Mouse (Mus musculus): ENCODE results near the gene Efhd1. TPM values are rescaled to one million over a fixed set of nuclear protein-coding genes. Genes with fewer than 3 reads are reported as not detected.

Gene Efhd1
- polyA plus RNA-seq, 2 experiments = 2.3 to 2.5 TPM

DNA sequence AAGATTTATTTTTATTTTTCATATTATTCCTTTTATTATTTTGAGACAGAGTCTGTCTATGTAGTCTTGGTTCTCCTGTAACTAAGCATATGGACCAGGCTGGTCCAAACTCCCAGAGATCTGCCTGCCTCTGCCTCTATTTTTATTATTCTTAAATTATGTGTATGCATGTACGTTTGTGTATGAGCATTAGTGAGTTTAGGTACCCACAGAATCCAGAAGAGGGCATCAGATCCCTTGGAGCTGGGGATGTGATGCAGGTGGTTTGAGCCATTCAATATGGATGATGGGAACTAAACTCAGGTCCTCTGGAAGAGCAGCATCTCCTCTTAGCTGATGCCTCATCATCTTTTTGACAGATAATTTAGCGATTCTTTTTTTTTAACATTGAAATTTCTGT lies 51.3 kb downstream of the Efhd1 start:
- ATAC-seq (ENCODE audit: low FRiP score, low read depth) = no peak
- no peaks in the 10 kb centered on the region for H3K4me1 ChIP-seq (ENCODE audit: control insufficient read depth, insufficient read depth, low read length)
- H3K9ac ChIP-seq (ENCODE audit: low read depth, low read length, severe bottlenecking) = no peak overlapping the region
- DNase-seq (ENCODE audit: low spot score) = no peak
- 87% methylated on average over 2 of the region's 2 CpGs for WGBS
- no peak for TF ChIP-seq POLR2A (IDR thresholded peaks at IDR 0.05; ENCODE audit: borderline replicate concordance, extremely low read depth, insufficient read depth, insufficient read length)
- peaks cover 8% of the 10 kb centered on the region for H3K9me3 ChIP-seq (ENCODE audit: control insufficient read depth, low read length)
- no peaks in the 10 kb centered on the region for H3K27me3 ChIP-seq (ENCODE audit: control insufficient read depth, insufficient read depth, low read length)
- no peak overlapping the region for H3K4me2 ChIP-seq (replicated peaks; ENCODE audit: low read depth, low read length, severe bottlenecking)
- H3K4me3 ChIP-seq (replicated peaks; ENCODE audit: low read length) = no peak overlapping the region
- no peaks in the 10 kb centered on the region for H3K36me3 ChIP-seq (ENCODE audit: control insufficient read depth, insufficient read depth, low read length)
- no peak overlapping the region for H3K27ac ChIP-seq (replicated peaks; ENCODE audit: low read depth, low read length)

GRCm38 (mm10) chr1:87315894-87316293 lies 51.7 kb downstream of the Efhd1 start:
- no peak overlapping the region for H3K9ac ChIP-seq (ENCODE audit: low read depth, low read length, severe bottlenecking)
- no peak overlapping the region for H3K27ac ChIP-seq (replicated peaks; ENCODE audit: low read depth, low read length)
- no peaks in the 10 kb centered on the region for H3K36me3 ChIP-seq (ENCODE audit: control insufficient read depth, insufficient read depth, low read length)
- no peak overlapping the region for H3K4me3 ChIP-seq (replicated peaks; ENCODE audit: low read length)
- TF ChIP-seq POLR2A (IDR thresholded peaks at IDR 0.05; ENCODE audit: borderline replicate concordance, extremely low read depth, insufficient read depth, insufficient read length) = no peak
- no peak for DNase-seq (ENCODE audit: low spot score)
- no peak overlapping the region for H3K4me2 ChIP-seq (replicated peaks; ENCODE audit: low read depth, low read length, severe bottlenecking)
- no peak for ATAC-seq (ENCODE audit: low FRiP score, low read depth)
- peaks cover 12% of the 10 kb centered on the region for H3K9me3 ChIP-seq (ENCODE audit: control insufficient read depth, low read length)
- H3K27me3 ChIP-seq (ENCODE audit: control insufficient read depth, insufficient read depth, low read length) = no peaks in the 10 kb centered on the region
- no peaks in the 10 kb centered on the region for H3K4me1 ChIP-seq (ENCODE audit: control insufficient read depth, insufficient read depth, low read length)
- WGBS = 65% methylated on average over 2 of the region's 2 CpGs

GRCm38 (mm10) chr1:87316672-87317071 lies 52.5 kb downstream of the Efhd1 start:
- Histone ChIP-seq H3K4me2 (replicated peaks; ENCODE audit: low read depth, low read length, severe bottlenecking) (no peak overlapping the region), H3K36me3 (ENCODE audit: control insufficient read depth, insufficient read depth, low read length) (no peaks in the 10 kb centered on the region), H3K4me1 (ENCODE audit: control insufficient read depth, insufficient read depth, low read length) (no peaks in the 10 kb centered on the region), H3K27me3 (ENCODE audit: control insufficient read depth, insufficient read depth, low read length) (no peaks in the 10 kb centered on the region), H3K4me3 (replicated peaks; ENCODE audit: low read length) (no peak overlapping the region), H3K9me3 (ENCODE audit: control insufficient read depth, low read length) (peaks cover 16% of the 10 kb centered on the region), H3K9ac (ENCODE audit: low read depth, low read length, severe bottlenecking) (no peak overlapping the region), H3K27ac (replicated peaks; ENCODE audit: low read depth, low read length) (no peak overlapping the region)
- no peak for TF ChIP-seq POLR2A (IDR thresholded peaks at IDR 0.05; ENCODE audit: borderline replicate concordance, extremely low read depth, insufficient read depth, insufficient read length)
- DNase-seq (ENCODE audit: low spot score) (peak; percentile 25), ATAC-seq (ENCODE audit: low FRiP score, low read depth) (no peak)
- WGBS = 46% methylated on average over 3 of the region's 3 CpGs

- Histone ChIP-seq H3K27ac (replicated peaks; ENCODE audit: low read depth, low read length) (no peak overlapping the region), H3K4me1 (ENCODE audit: control insufficient read depth, insufficient read depth, low read length) (no peaks in the 10 kb centered on the region), H3K9me3 (ENCODE audit: control insufficient read depth, low read length) (peaks cover 16% of the 10 kb centered on the region), H3K4me3 (replicated peaks; ENCODE audit: low read length) (no peak overlapping the region), H3K36me3 (ENCODE audit: control insufficient read depth, insufficient read depth, low read length) (no peaks in the 10 kb centered on the region), H3K27me3 (ENCODE audit: control insufficient read depth, insufficient read depth, low read length) (no peaks in the 10 kb centered on the region), H3K9ac (ENCODE audit: low read depth, low read length, severe bottlenecking) (no peak overlapping the region), H3K4me2 (replicated peaks; ENCODE audit: low read depth, low read length, severe bottlenecking) (no peak overlapping the region)
- DNase-seq (ENCODE audit: low spot score) (no peak), ATAC-seq (ENCODE audit: low FRiP score, low read depth) (no peak)
- no peak for TF ChIP-seq POLR2A (IDR thresholded peaks at IDR 0.05; ENCODE audit: borderline replicate concordance, extremely low read depth, insufficient read depth, insufficient read length)
- WGBS = 9% methylated on average over 1 of the region's 1 CpGs
Measured at GRCm38 (mm10) chr1:87321071-87321470, 56.9 kb downstream of the Efhd1 start.

GRCm38 (mm10) chr1:87322778-87323177 lies 58.6 kb downstream of the Efhd1 start:
- Histone ChIP-seq H3K9ac (ENCODE audit: low read depth, low read length, severe bottlenecking) (no peak overlapping the region), H3K4me3 (replicated peaks; ENCODE audit: low read length) (no peak overlapping the region), H3K27ac (replicated peaks; ENCODE audit: low read depth, low read length) (no peak overlapping the region), H3K4me1 (ENCODE audit: control insufficient read depth, insufficient read depth, low read length) (no peaks in the 10 kb centered on the region), H3K4me2 (replicated peaks; ENCODE audit: low read depth, low read length, severe bottlenecking) (no peak overlapping the region), H3K9me3 (ENCODE audit: control insufficient read depth, low read length) (peaks cover 16% of the 10 kb centered on the region), H3K27me3 (ENCODE audit: control insufficient read depth, insufficient read depth, low read length) (no peaks in the 10 kb centered on the region), H3K36me3 (ENCODE audit: control insufficient read depth, insufficient read depth, low read length) (no peaks in the 10 kb centered on the region)
- no peak for TF ChIP-seq POLR2A (IDR thresholded peaks at IDR 0.05; ENCODE audit: borderline replicate concordance, extremely low read depth, insufficient read depth, insufficient read length)
- ATAC-seq (ENCODE audit: low FRiP score, low read depth) = no peak
- DNase-seq (ENCODE audit: low spot score) = no peak
- 92% methylated on average over 3 of the region's 3 CpGs for WGBS

- peaks cover 6% of the 10 kb centered on the region for H3K4me1 ChIP-seq (ENCODE audit: control insufficient read depth, insufficient read depth, low read length)
- H3K27me3 ChIP-seq (ENCODE audit: control insufficient read depth, insufficient read depth, low read length) = no peaks in the 10 kb centered on the region
- ATAC-seq (ENCODE audit: low FRiP score, low read depth) (no peak), DNase-seq (ENCODE audit: low spot score) (no peak)
- H3K9ac ChIP-seq (ENCODE audit: low read depth, low read length, severe bottlenecking) = no peak overlapping the region
- H3K4me2 ChIP-seq (replicated peaks; ENCODE audit: low read depth, low read length, severe bottlenecking) = no peak overlapping the region
- peaks cover 15% of the 10 kb centered on the region for H3K9me3 ChIP-seq (ENCODE audit: control insufficient read depth, low read length)
- no peak overlapping the region for H3K4me3 ChIP-seq (replicated peaks; ENCODE audit: low read length)
- H3K27ac ChIP-seq (replicated peaks; ENCODE audit: low read depth, low read length) = no peak overlapping the region
- H3K36me3 ChIP-seq (ENCODE audit: control insufficient read depth, insufficient read depth, low read length) = no peaks in the 10 kb centered on the region
- no peak for TF ChIP-seq POLR2A (IDR thresholded peaks at IDR 0.05; ENCODE audit: borderline replicate concordance, extremely low read depth, insufficient read depth, insufficient read length)
Measured at GRCm38 (mm10) chr1:87324649-87325048, 60.5 kb downstream of the Efhd1 start.
